Mouse (Mus musculus) lung, postnatal 0 days (tissue): Measurements from ENCODE around the gene Tmem254a.
"Not testable (repeated sequence)": the region's sequence is repeated elsewhere in the genome, so short reads cannot be mapped to it uniquely, and the experiment has no call there.

ENCODE experiments used
- CTCF ChIP-seq: IDR thresholded peaks from 2 replicates; pipeline ENCODE4 v1.5.1; 2016; ENCODE audit warnings: antibody characterized with exemption, mild to moderate bottlenecking
- EP300 ChIP-seq: IDR thresholded peaks from 2 replicates; pipeline ENCODE4 v1.6.1; 2016; ENCODE audit warnings: antibody characterized with exemption, mild to moderate bottlenecking, control low read depth

- TF ChIP-seq CTCF, EP300: not testable (repeated sequence)
Measured at GRCm38 (mm10) chr14:25905243-25905642, 22.2 kb downstream of the Tmem254a start.
